Mouse (Mus musculus) splenic B cell, adult 2 months (primary cell): ENCODE results near the gene Spef1.
"Not testable (repeated sequence)": the region's sequence is repeated elsewhere in the genome, so short reads cannot be mapped to it uniquely, and the experiment has no call there.

Experiments used
- DNase-seq: peaks from one replicate; pipeline ENCODE4 v3.0.0-alpha.2; 2011; ENCODE audit warnings: low read depth, low spot score
- H3K27me3 ChIP-seq: 2 replicates; pipeline ENCODE4 v1.6.1; 2012; ENCODE audit warnings: mild to moderate bottlenecking, low read length, moderate library complexity, mixed read lengths; ENCODE audit not compliant: control insufficient read depth, poor library complexity, insufficient read depth, severe bottlenecking
- H3K36me3 ChIP-seq: 2 replicates; pipeline ENCODE4 v1.6.1; 2012; ENCODE audit warnings: mild to moderate bottlenecking, low read length, moderate library complexity, mixed read lengths; ENCODE audit not compliant: control insufficient read depth, poor library complexity, insufficient read depth, severe bottlenecking

The Spef1 gene

GRCm38 (mm10) chr2:131186771-131187601, at the start of gene Spef1, which contains the start of gene Cdc25b:
TSS of gene Spef1 (minus strand) at chr2:131187282.
TSS of gene Cdc25b (plus strand) at chr2:131186949.
- Histone ChIP-seq H3K36me3 (no peaks in the 10 kb centered on the region; the same call in 1 of the 2 replicates), H3K27me3 (no peaks in the 10 kb centered on the region)
- DNase-seq = peak; percentile 86

GRCm38 (mm10) chr2:131234970-131235635, 48.0 kb upstream of the Spef1 start:
- DNase-seq = peak; percentile 78
- Histone ChIP-seq H3K27me3 (no peaks in the 10 kb centered on the region), H3K36me3 (peaks cover 2% of the 10 kb centered on the region; the same call in 1 of the 2 replicates)

GRCm38 (mm10) chr2:131234127-131234650, 47.1 kb upstream of the Spef1 start:
- peak; percentile 9 for DNase-seq
- Histone ChIP-seq H3K36me3 (peaks cover 2% of the 10 kb centered on the region; the same call in 1 of the 2 replicates), H3K27me3 (no peaks in the 10 kb centered on the region)

DNA sequence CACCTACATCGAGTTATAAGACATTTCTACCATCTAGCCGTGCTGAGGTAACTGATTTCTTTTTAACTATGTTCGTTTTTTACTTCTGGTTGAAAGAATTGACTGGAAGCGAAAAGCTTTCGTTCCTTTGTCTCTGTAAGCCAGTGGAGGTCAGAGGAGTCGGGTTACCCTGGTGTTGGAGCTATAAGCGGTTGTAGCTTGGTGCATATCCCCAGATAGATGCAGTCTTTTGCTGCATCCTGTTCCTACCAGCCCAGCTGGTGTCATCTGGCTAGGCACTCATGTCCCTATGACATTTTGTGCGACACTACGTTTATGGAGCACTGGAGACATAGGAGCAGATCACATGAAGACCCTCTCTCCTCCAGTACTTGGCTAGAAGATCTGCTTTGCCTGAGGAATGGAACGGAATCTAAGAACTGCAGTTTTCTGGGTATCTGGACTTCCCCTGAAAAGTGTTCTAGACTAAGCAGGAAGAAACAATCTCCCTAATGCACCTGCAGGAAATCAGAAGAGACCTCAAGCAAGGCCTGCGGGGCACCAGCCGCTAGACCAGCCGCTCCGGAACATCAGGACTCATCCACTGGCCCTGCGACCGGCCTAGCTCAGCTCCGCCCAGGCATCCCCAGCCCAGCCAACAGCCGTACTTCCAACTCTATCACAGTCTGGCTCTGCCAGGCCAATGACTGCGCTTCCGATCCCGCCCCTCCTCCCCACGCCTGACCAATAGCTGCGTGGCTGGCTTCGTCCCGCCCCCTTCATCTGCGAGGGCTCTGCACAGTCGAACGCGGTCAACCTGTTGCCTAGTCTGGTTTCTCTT, 46.4 kb upstream of the Spef1 start, which contains the start of gene Mavs:
Gene Mavs, plus strand, starts transcription at position 757 of the 820 bp plus-strand sequence.
- Histone ChIP-seq H3K36me3 (no peaks in the 10 kb centered on the region), H3K27me3 (no peaks in the 10 kb centered on the region)
- peak; percentile 95 for DNase-seq

- H3K36me3 ChIP-seq = no peaks in the 10 kb centered on the region
- H3K27me3 ChIP-seq = no peaks in the 10 kb centered on the region
- DNase-seq = peak; percentile 64
Observed at GRCm38 (mm10) chr2:131232558-131232957, 45.5 kb upstream of the Spef1 start.

DNA sequence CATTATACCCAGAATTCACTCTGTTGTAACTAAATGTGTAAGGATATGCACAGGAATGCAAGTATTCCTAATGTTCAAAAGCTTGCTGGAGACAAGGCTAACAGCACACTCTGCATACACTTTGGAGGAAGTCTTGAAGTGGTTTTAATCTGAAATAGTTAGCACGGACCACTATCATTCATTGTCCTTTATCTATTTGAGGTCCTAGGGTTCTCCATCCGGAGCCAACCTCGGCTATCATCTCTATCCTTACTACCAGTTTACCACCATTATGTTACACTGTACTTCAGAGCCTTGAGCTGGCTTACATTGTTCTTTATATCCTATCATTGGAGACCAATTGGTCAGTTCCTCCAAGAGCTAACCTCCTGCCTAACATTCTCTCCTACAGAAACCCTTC, 40.2 kb upstream of the Spef1 start:
- Histone ChIP-seq H3K36me3 (no peaks in the 10 kb centered on the region), H3K27me3 (no peaks in the 10 kb centered on the region)
- DNase-seq = no peak

DNA sequence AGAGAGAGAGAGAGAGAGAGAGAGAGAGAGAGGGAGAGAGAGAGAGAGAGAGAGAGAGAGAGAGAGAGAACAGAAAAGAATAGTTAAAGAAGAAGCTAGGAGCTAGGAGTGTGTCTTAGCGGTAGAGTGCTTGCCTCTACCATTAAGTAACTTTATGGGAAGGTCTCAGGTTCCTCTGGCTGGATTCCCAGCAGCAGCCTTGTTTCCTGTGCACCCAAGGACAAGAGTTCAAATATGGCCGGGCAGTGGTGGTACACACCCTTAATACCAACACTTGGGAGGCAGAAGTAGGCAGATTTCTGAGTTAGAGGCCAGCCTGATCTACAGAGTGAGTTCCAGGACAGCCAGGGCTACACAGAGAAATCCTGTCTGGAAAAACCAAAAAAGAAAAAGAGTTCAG, 39.6 kb upstream of the Spef1 start:
- H3K36me3 ChIP-seq, DNase-seq, H3K27me3 ChIP-seq: not testable (repeated sequence)

DNA sequence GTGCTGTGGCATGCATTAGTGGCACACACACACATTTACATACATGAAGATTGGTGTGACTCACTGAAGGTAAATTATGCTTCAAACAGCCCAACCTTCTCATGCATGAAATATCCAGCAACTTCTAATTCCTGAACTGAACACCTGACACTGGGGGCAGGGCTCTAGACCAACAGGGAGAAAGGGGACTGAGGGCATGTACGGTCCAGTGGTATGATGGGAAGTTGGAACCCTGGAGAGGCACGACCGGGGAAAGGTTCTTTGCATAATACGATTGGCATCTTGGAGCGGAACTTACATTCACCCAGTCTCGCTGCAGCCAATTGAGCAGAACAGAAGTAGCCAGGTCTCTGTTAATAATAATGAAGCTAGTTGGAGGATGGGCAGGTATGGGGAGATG, 38.1 kb upstream of the Spef1 start:
- no peaks in the 10 kb centered on the region for H3K36me3 ChIP-seq
- no peak for DNase-seq
- no peaks in the 10 kb centered on the region for H3K27me3 ChIP-seq

GRCm38 (mm10) chr2:131223569-131223968, 36.5 kb upstream of the Spef1 start:
- no peaks in the 10 kb centered on the region for H3K27me3 ChIP-seq
- DNase-seq = no peak
- no peaks in the 10 kb centered on the region for H3K36me3 ChIP-seq

- no peaks in the 10 kb centered on the region for H3K36me3 ChIP-seq
- no peak for DNase-seq
- H3K27me3 ChIP-seq = no peaks in the 10 kb centered on the region
Observed at GRCm38 (mm10) chr2:131222562-131222961, 35.5 kb upstream of the Spef1 start.

GRCm38 (mm10) chr2:131221853-131222515, 34.9 kb upstream of the Spef1 start:
- H3K36me3 ChIP-seq = no peaks in the 10 kb centered on the region
- DNase-seq = no peak

GRCm38 (mm10) chr2:131220030-131220429, 32.9 kb upstream of the Spef1 start:
- Histone ChIP-seq H3K27me3 (no peaks in the 10 kb centered on the region), H3K36me3 (no peaks in the 10 kb centered on the region)
- DNase-seq = no peak

More at GRCm38 (mm10) chr2:131221853-131222515, 34.9 kb upstream of the Spef1 start:
- H3K27me3 ChIP-seq = no peaks in the 10 kb centered on the region

GRCm38 (mm10) chr2:131215941-131216858, 29.1 kb upstream of the Spef1 start:
- H3K27me3 ChIP-seq = no peaks in the 10 kb centered on the region
- peaks cover 1% of the 10 kb centered on the region; the same call in 1 of the 2 replicates for H3K36me3 ChIP-seq
- no peak for DNase-seq
